Mouse (Mus musculus) embryonic facial prominence, embryonic 14.5 days (tissue): ENCODE data around the gene Tnfrsf22. TPM values are rescaled to one million over a fixed set of nuclear protein-coding genes. Genes with fewer than 3 reads are reported as not detected.

ENCODE experiments used
- ATAC-seq: fragments of 200-750 bp; cut with Nextera tagmentation; 2 replicates; pipeline ENCODE4 v1.8.0; 2017; ENCODE audit warnings: low read depth, moderate number of reproducible peaks, moderate TSS enrichment
- DNase-seq: peaks from one replicate; pipeline ENCODE4 v3.0.0-alpha.2; 2015; ENCODE audit warnings: low spot score
- H3K27ac ChIP-seq: fragments of 300-500 bp; sonication (generic); replicated peaks from 2 replicates; pipeline ENCODE4 v1.5.1; 2014; ENCODE audit warnings: low read depth, mild to moderate bottlenecking, low read length, moderate library complexity
- H3K27me3 ChIP-seq: fragments of 300-500 bp; sonication (generic); replicated peaks from 2 replicates; pipeline ENCODE4 v1.6.1; 2014; ENCODE audit warnings: low read length; ENCODE audit not compliant: control insufficient read depth, insufficient read depth
- H3K36me3 ChIP-seq: fragments of 300-500 bp; sonication (generic); 2 replicates; pipeline ENCODE4 v1.6.1; 2014; ENCODE audit warnings: low read length, mixed read lengths; ENCODE audit not compliant: control insufficient read depth, insufficient read depth
- H3K4me1 ChIP-seq: fragments of 300-500 bp; sonication (generic); 2 replicates; pipeline ENCODE4 v1.6.1; 2014; ENCODE audit warnings: antibody characterized with exemption, low read length; ENCODE audit not compliant: control insufficient read depth, insufficient read depth
- H3K4me2 ChIP-seq: fragments of 300-500 bp; sonication (generic); 2 replicates; pipeline ENCODE4 v1.6.1; 2014; ENCODE audit warnings: low read depth, mild to moderate bottlenecking, low read length, moderate library complexity, mixed read lengths
- H3K4me3 ChIP-seq: fragments of 300-500 bp; sonication (generic); 2 replicates; pipeline ENCODE4 v1.5.1; 2014; ENCODE audit warnings: low read depth, mild to moderate bottlenecking, low read length
- H3K9ac ChIP-seq: fragments of 300-500 bp; sonication (generic); 2 replicates; pipeline ENCODE4 v1.6.1; 2014; ENCODE audit warnings: low read depth, mild to moderate bottlenecking, low read length, moderate library complexity, mixed read lengths
- H3K9me3 ChIP-seq: fragments of 300-500 bp; sonication (generic); 2 replicates; pipeline ENCODE4 v1.6.1; 2016; ENCODE audit warnings: low read length; ENCODE audit not compliant: control insufficient read depth
- WGBS: fragments of 180-500 bp; shearing (Covaris S2); extraction: QIAGEN DNeasy Blood & Tissue Kit; methylation state at CpG from one replicate; pipeline ENCODE4 v1.1.7; 2014; 5-methylcytosine and 5-hydroxymethylcytosine counted together
- polyA plus RNA-seq: library from polyadenylated mRNA; unstranded; fragments of >200 nt; fragmentation: Nextera tagmentation; extraction: Ambion mirVana; gene quantifications from 2 replicates; pipeline ENCODE4 v1.2.1, GENCODE M21; 2014

Gene Tnfrsf22
- polyA plus RNA-seq, 1 experiment from 2014 or later: 9.1 TPM

GRCm38 (mm10) chr7:143600231-143600740, 49.2 kb downstream of the Tnfrsf22 start:
- no peaks in the 10 kb centered on the region for H3K27me3 ChIP-seq
- peaks cover 8% of the 10 kb centered on the region for H3K4me1 ChIP-seq
- peak overlapping the region; percentile 94 for H3K4me2 ChIP-seq
- peak overlapping the region; percentile 89 for H3K4me3 ChIP-seq
- no peaks in the 10 kb centered on the region for H3K9me3 ChIP-seq
- H3K27ac ChIP-seq: no peak overlapping the region
- ATAC-seq (no peak), DNase-seq (no peak)
- H3K36me3 ChIP-seq: no peaks in the 10 kb centered on the region
- WGBS: 6% methylated on average over 15 of the region's 15 CpGs
- H3K9ac ChIP-seq: peak overlapping the region; percentile 51

GRCm38 (mm10) chr7:143599428-143600230, 49.8 kb downstream of the Tnfrsf22 start, which contains the start of gene Cars:
TSS of gene Cars (minus strand) at chr7:143600090.
- H3K27me3 ChIP-seq: no peaks in the 10 kb centered on the region
- peak within 1 kb of the TSS; percentile 94 for H3K9ac ChIP-seq
- no peaks in the 10 kb centered on the region for H3K36me3 ChIP-seq
- no peaks in the 10 kb centered on the region for H3K9me3 ChIP-seq
- peak; percentile 99 for ATAC-seq
- H3K27ac ChIP-seq: no peak within 1 kb of the TSS
- peak; percentile 99 for DNase-seq
- peaks cover 8% of the 10 kb centered on the region for H3K4me1 ChIP-seq
- H3K4me2 ChIP-seq: peak within 1 kb of the TSS; percentile 94
- under 1% methylated on average over 35 of the region's 35 CpGs for WGBS
- H3K4me3 ChIP-seq: peak within 1 kb of the TSS; percentile 89

GRCm38 (mm10) chr7:143594865-143595264, 54.6 kb downstream of the Tnfrsf22 start:
- H3K9me3 ChIP-seq: no peaks in the 10 kb centered on the region
- WGBS: 62% methylated on average over 5 of the region's 5 CpGs
- no peak overlapping the region for H3K9ac ChIP-seq

GRCm38 (mm10) chr7:143592255-143592654, 57.2 kb downstream of the Tnfrsf22 start:
- H3K4me2 ChIP-seq: no peak overlapping the region

More at GRCm38 (mm10) chr7:143594865-143595264, 54.6 kb downstream of the Tnfrsf22 start:
- Histone ChIP-seq H3K36me3 (peaks cover 28% of the 10 kb centered on the region; the same call in 1 of the 2 replicates), H3K27ac (no peak overlapping the region), H3K27me3 (no peaks in the 10 kb centered on the region), H3K4me2 (no peak overlapping the region), H3K4me3 (no peak overlapping the region), H3K4me1 (peaks cover 8% of the 10 kb centered on the region)
- DNase-seq: peak; percentile 86
- ATAC-seq: peak; percentile 54

GRCm38 (mm10) chr7:143588006-143588405, 61.5 kb downstream of the Tnfrsf22 start:
- no peak overlapping the region for H3K4me3 ChIP-seq
- no peak for DNase-seq
- no peak overlapping the region for H3K27ac ChIP-seq
- H3K27me3 ChIP-seq: no peaks in the 10 kb centered on the region
- H3K9ac ChIP-seq: no peak overlapping the region
- no peak overlapping the region for H3K4me2 ChIP-seq
- H3K9me3 ChIP-seq: no peaks in the 10 kb centered on the region
- peaks cover 74% of the 10 kb centered on the region for H3K36me3 ChIP-seq
- WGBS: 91% methylated on average over 4 of the region's 4 CpGs
- ATAC-seq: no peak
- H3K4me1 ChIP-seq: no peaks in the 10 kb centered on the region

More at GRCm38 (mm10) chr7:143592255-143592654, 57.2 kb downstream of the Tnfrsf22 start:
- WGBS: 87% methylated on average over 10 of the region's 10 CpGs
- ATAC-seq: 0 out of 2 replicates have a peak, but pooled peaks have one; percentile 30
- Histone ChIP-seq H3K9ac (no peak overlapping the region), H3K27ac (no peak overlapping the region), H3K9me3 (no peaks in the 10 kb centered on the region), H3K27me3 (no peaks in the 10 kb centered on the region), H3K4me1 (no peaks in the 10 kb centered on the region), H3K4me3 (no peak overlapping the region), H3K36me3 (peaks cover 43% of the 10 kb centered on the region)
- peak; percentile 16 for DNase-seq

GRCm38 (mm10) chr7:143587586-143587985, 61.9 kb downstream of the Tnfrsf22 start:
- Histone ChIP-seq H3K9me3 (no peaks in the 10 kb centered on the region), H3K27ac (no peak overlapping the region), H3K4me2 (no peak overlapping the region), H3K36me3 (peaks cover 74% of the 10 kb centered on the region), H3K4me1 (no peaks in the 10 kb centered on the region), H3K4me3 (no peak overlapping the region), H3K27me3 (no peaks in the 10 kb centered on the region), H3K9ac (no peak overlapping the region)
- WGBS: 82% methylated on average over 5 of the region's 5 CpGs
- DNase-seq: no peak
- ATAC-seq: no peak

Other genes with a start within 250 kb of the Tnfrsf22 start
- 2,410 and 2,543 TPM in 2 replicates for gene Cdkn1c, start 188.6 kb downstream of the Tnfrsf22 start, polyA plus RNA-seq
- gene Slc22a18, start 175.9 kb downstream of the Tnfrsf22 start, polyA plus RNA-seq: 2.5 and 2.8 TPM in 2 replicates
- 6.3 and 8.0 TPM in 2 replicates for gene Phlda2, start 146.5 kb downstream of the Tnfrsf22 start, polyA plus RNA-seq
- gene Nap1l4, start 100.6 kb downstream of the Tnfrsf22 start, polyA plus RNA-seq: 107 and 113 TPM in 2 replicates
- 49.2 and 52.2 TPM in 2 replicates for gene Cars, start 49.6 kb downstream of the Tnfrsf22 start, polyA plus RNA-seq
- gene Tnfrsf26, start 20.9 kb downstream of the Tnfrsf22 start, polyA plus RNA-seq: 0.53 and 0.63 TPM in 2 replicates
- gene Tnfrsf23, start 36.2 kb upstream of the Tnfrsf22 start, polyA plus RNA-seq: 5.3 and 7.0 TPM in 2 replicates
- gene Osbpl5, start 107.3 kb upstream of the Tnfrsf22 start, polyA plus RNA-seq: 47.5 and 47.7 TPM in 2 replicates
- not detected in 2 replicates for gene Mrgprg, start 117.3 kb upstream of the Tnfrsf22 start, polyA plus RNA-seq
- 2.1 and 2.4 TPM in 2 replicates for gene Mrgpre, start 134.8 kb upstream of the Tnfrsf22 start, polyA plus RNA-seq
- gene Nadsyn1, start 173.2 kb upstream of the Tnfrsf22 start, polyA plus RNA-seq: 4.6 and 6.8 TPM in 2 replicates
- 43.5 and 45.1 TPM in 2 replicates for gene Dhcr7, start 173.5 kb upstream of the Tnfrsf22 start, polyA plus RNA-seq
- not detected in 2 replicates for gene Gm498, start 217.2 kb upstream of the Tnfrsf22 start, polyA plus RNA-seq